Mouse (Mus musculus) liver, adult 2 months (tissue): ENCODE data around the gene Zdhhc18. TPM values are rescaled to one million over a fixed set of nuclear protein-coding genes. Genes with fewer than 3 reads are reported as not detected.
"Not testable (repeated sequence)": the region's sequence is repeated elsewhere in the genome, so short reads cannot be mapped to it uniquely, and the experiment has no call there.

Source experiments
- DNase-seq: peaks from one replicate; pipeline ENCODE4 v3.0.0-alpha.2; 2011; ENCODE audit warnings: low read depth, low spot score; ENCODE audit errors: extremely low read depth
- H3K27ac ChIP-seq: fragments of 200-500 bp; replicated peaks from 2 replicates; pipeline ENCODE4 v1.5.1; 2012; ENCODE audit warnings: low read depth, mild to moderate bottlenecking, control low read depth, inconsistent platforms, low read length; ENCODE audit not compliant: insufficient read depth
- H3K27me3 ChIP-seq: fragments of 200-500 bp; 2 replicates; pipeline ENCODE4 v1.6.1; 2012; ENCODE audit warnings: mild to moderate bottlenecking, moderate library complexity, low read length, inconsistent platforms; ENCODE audit not compliant: control insufficient read depth, insufficient read depth
- H3K36me3 ChIP-seq: fragments of 200-500 bp; 2 replicates; pipeline ENCODE4 v1.6.1; 2012; ENCODE audit warnings: low read length, inconsistent platforms; ENCODE audit not compliant: control insufficient read depth, insufficient read depth
- H3K4me1 ChIP-seq: fragments of 200-500 bp; 2 replicates; pipeline ENCODE4 v1.6.1; 2011; ENCODE audit warnings: low read length; ENCODE audit not compliant: control insufficient read depth, insufficient read depth
- H3K4me3 ChIP-seq: fragments of 200-500 bp; 2 replicates; pipeline ENCODE4 v1.5.1; 2011; ENCODE audit warnings: low read depth, mild to moderate bottlenecking, control low read depth, low read length, moderate library complexity; ENCODE audit not compliant: insufficient read depth
- H3K79me2 ChIP-seq: fragments of 200-500 bp; 2 replicates; pipeline ENCODE4 v1.6.1; 2012; ENCODE audit warnings: inconsistent platforms, mild to moderate bottlenecking, low read length, moderate library complexity; ENCODE audit not compliant: control insufficient read depth, insufficient read depth
- H3K9ac ChIP-seq: fragments of 200-500 bp; 2 replicates; pipeline ENCODE4 v1.6.1; 2012; ENCODE audit warnings: low read depth, mild to moderate bottlenecking, control low read depth, inconsistent platforms, low read length
- CTCF ChIP-seq: fragments of 200-500 bp; IDR thresholded peaks from 2 replicates; pipeline ENCODE4 v1.5.1; 2011; ENCODE audit warnings: low read depth, low read length, control low read depth
- POLR2A ChIP-seq: fragments of 200-500 bp; IDR thresholded peaks from 2 replicates; pipeline ENCODE4 v1.6.1; 2011; ENCODE audit warnings: low read length, control low read depth; ENCODE audit not compliant: insufficient read depth; ENCODE audit errors: extremely low read depth
- WGBS: fragments of 180-500 bp; shearing (Covaris S2); methylation state at CpG from one replicate; pipeline ENCODE4 v1.1.7; 2018; 5-methylcytosine and 5-hydroxymethylcytosine counted together
- polyA plus RNA-seq: library from polyadenylated mRNA; depleted of rRNA; stranded (reverse); fragments of >200 nt; gene quantifications from 2 replicates; pipeline ENCODE4 v1.2.3, GENCODE M21; 2012
- total RNA-seq: library from RNA; depleted of rRNA; stranded (reverse); fragments of >200 nt; gene quantifications from 2 replicates; pipeline ENCODE4 v1.2.3, GENCODE M21; 2014

Gene Zdhhc18
- total and polyA plus RNA-seq, 2 experiments: 8.9 to 21.3 TPM

- H3K27ac ChIP-seq: no peak overlapping the region
- no peaks in the 10 kb centered on the region for H3K27me3 ChIP-seq
- H3K79me2 ChIP-seq: no peaks in the 10 kb centered on the region
- no peak overlapping the region for H3K4me3 ChIP-seq
- peaks cover 6% of the 10 kb centered on the region for H3K4me1 ChIP-seq
- WGBS: 88% methylated on average over 4 of the region's 4 CpGs
- TF ChIP-seq CTCF: no peak
- no peak overlapping the region for H3K9ac ChIP-seq
- H3K36me3 ChIP-seq: no peaks in the 10 kb centered on the region
- DNase-seq: no peak
These were observed 6.3 kb upstream of the Zdhhc18 start for GRCm38 (mm10) chr4:133656294-133656693.

- H3K9ac ChIP-seq, H3K36me3 ChIP-seq, H3K27ac ChIP-seq, H3K27me3 ChIP-seq, DNase-seq, H3K4me3 ChIP-seq, H3K79me2 ChIP-seq, H3K4me1 ChIP-seq: not testable (repeated sequence)
- 97% methylated on average over 5 of the region's 5 CpGs for WGBS
These were observed 4.1 kb upstream of the Zdhhc18 start for GRCm38 (mm10) chr4:133654070-133654469.

GRCm38 (mm10) chr4:133652746-133653145 is 2.8 kb upstream of the Zdhhc18 start:
- H3K79me2 ChIP-seq: no peaks in the 10 kb centered on the region
- no peaks in the 10 kb centered on the region; the same call in 1 of the 2 replicates for H3K4me1 ChIP-seq
- no peak overlapping the region for H3K4me3 ChIP-seq
- 87% methylated on average over 10 of the region's 10 CpGs for WGBS
- H3K36me3 ChIP-seq: no peaks in the 10 kb centered on the region
- H3K27ac ChIP-seq: no peak overlapping the region
- TF ChIP-seq POLR2A (no peak), CTCF (no peak)
- DNase-seq: no peak
- no peak overlapping the region for H3K9ac ChIP-seq
- H3K27me3 ChIP-seq: no peaks in the 10 kb centered on the region

DNA sequence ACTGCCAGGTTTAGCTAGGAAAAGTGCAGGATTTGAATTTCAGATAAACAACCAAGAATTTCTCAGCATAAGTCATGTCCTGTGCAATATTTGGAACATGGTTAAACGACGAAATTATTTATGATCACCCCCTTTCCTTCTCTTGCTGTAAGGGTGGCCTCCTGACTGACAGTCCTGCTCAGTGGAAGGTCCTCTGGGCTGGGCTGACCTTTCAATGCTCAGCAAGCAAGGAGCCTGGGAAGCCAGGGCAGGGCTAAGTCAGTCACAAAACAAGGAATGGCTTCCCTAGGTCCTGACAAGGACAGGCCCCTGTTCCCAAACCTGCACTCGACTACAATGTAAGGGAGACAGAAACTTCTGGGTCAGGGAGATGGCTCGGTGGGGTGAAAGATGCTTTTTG is 2.0 kb upstream of the Zdhhc18 start:
- H3K4me1 ChIP-seq: no peaks in the 10 kb centered on the region; the same call in 1 of the 2 replicates
- H3K4me3 ChIP-seq: no peak overlapping the region
- no peak for DNase-seq
- H3K27me3 ChIP-seq: no peaks in the 10 kb centered on the region
- TF ChIP-seq CTCF (no peak), POLR2A (no peak)
- H3K27ac ChIP-seq: no peak overlapping the region; the same call in 1 of the 2 replicates
- 66% methylated on average over 4 of the region's 4 CpGs for WGBS
- no peaks in the 10 kb centered on the region for H3K36me3 ChIP-seq
- no peaks in the 10 kb centered on the region for H3K79me2 ChIP-seq
- H3K9ac ChIP-seq: no peak overlapping the region

GRCm38 (mm10) chr4:133651445-133651844 is 1.5 kb upstream of the Zdhhc18 start:
- Histone ChIP-seq H3K79me2 (no peaks in the 10 kb centered on the region), H3K27me3 (no peaks in the 10 kb centered on the region), H3K36me3 (no peaks in the 10 kb centered on the region), H3K27ac (peak overlapping the region; percentile 45), H3K4me3 (no peak overlapping the region), H3K9ac (no peak overlapping the region), H3K4me1 (no peaks in the 10 kb centered on the region; the same call in 1 of the 2 replicates)
- TF ChIP-seq CTCF (no peak), POLR2A (no peak)
- 57% methylated on average over 10 of the region's 10 CpGs for WGBS
- DNase-seq: no peak

DNA sequence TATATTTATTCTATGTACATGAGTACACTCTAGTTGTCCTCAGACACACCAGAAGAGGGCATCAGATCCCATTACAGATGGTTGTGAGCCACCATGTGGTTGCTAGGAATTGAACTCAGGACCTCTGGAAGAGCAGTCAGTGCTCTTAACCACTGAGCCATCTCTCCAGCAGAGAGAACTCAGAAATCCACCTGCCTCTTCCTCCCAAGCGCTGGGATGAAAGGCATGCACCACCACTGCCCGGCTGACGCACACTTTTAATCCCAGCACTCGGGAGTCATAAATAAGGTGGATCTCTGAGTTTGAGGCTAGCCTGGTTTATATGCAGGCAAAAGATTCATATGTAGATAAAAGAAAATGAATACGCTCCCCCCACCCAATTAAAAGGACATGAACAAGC is 490 bp downstream of the Zdhhc18 start:
- not testable (repeated sequence) for H3K27ac ChIP-seq, H3K9ac ChIP-seq, H3K27me3 ChIP-seq, H3K79me2 ChIP-seq, DNase-seq, H3K36me3 ChIP-seq, H3K4me3 ChIP-seq, H3K4me1 ChIP-seq
- 82% methylated on average over 5 of the region's 5 CpGs for WGBS
